Mouse (Mus musculus) MEL (cell line): ENCODE measurements around the gene Trip12. TPM values are rescaled to one million over a fixed set of nuclear protein-coding genes. Genes with fewer than 3 reads are reported as not detected.

Experiments used
- DNase-seq: peaks from one replicate; pipeline ENCODE4 v3.0.0; 2011; ENCODE audit warnings: low read depth, low spot score
- H3K27ac ChIP-seq: 2 replicates; pipeline ENCODE4 v1.5.1; 2012; ENCODE audit warnings: low read depth, mild to moderate bottlenecking, control low read depth, low read length, moderate library complexity; ENCODE audit not compliant: control insufficient read depth
- H3K27me3 ChIP-seq, 2 experiments: fragments of 150-350 bp in 1 of 2; sonication (generic) in 1 of 2; 2 replicates each; pipeline ENCODE4 v1.6.1; 2012; ENCODE audit warnings: low read length in 2 of 2, mild to moderate bottlenecking in 2 of 2, improper control_type of control experiment in 1 of 2, moderate library complexity in 1 of 2; ENCODE audit not compliant: insufficient read depth in 2 of 2, control insufficient read depth in 1 of 2
- H3K36me3 ChIP-seq, 2 experiments: 2 replicates each; pipeline ENCODE4 v1.6.1; 2012 to 2014; ENCODE audit warnings: low read length in 2 of 2, improper control_type of control experiment in 1 of 2, inconsistent platforms in 1 of 2, mild to moderate bottlenecking in 1 of 2; ENCODE audit not compliant: insufficient read depth in 2 of 2, control insufficient read depth in 1 of 2
- H3K4me1 ChIP-seq, 2 experiments: fragments of 150-350 bp in 1 of 2; sonication (generic) in 1 of 2; 2 replicates each; pipeline ENCODE4 v1.6.1; 2012; ENCODE audit warnings: low read length in 2 of 2, improper control_type of control experiment in 1 of 2, mild to moderate bottlenecking in 1 of 2; ENCODE audit not compliant: insufficient read depth in 2 of 2, control insufficient read depth in 1 of 2
- H3K4me3 ChIP-seq, 2 experiments: fragments of 150-350 bp in 1 of 2; sonication (generic) in 1 of 2; 2 replicates each; pipeline ENCODE4 v1.5.1; 2012; ENCODE audit warnings: low read depth in 2 of 2, low read length in 2 of 2, mild to moderate bottlenecking in 2 of 2, moderate library complexity in 2 of 2, control low read depth in 1 of 2, improper control_type of control experiment in 1 of 2; ENCODE audit not compliant: control insufficient read depth in 1 of 2, insufficient read depth in 1 of 2
- H3K79me2 ChIP-seq: 2 replicates; pipeline ENCODE4 v1.6.1; 2012; ENCODE audit warnings: mild to moderate bottlenecking, low read length, moderate library complexity; ENCODE audit not compliant: control insufficient read depth, poor library complexity, insufficient read depth
- H3K9ac ChIP-seq: 2 replicates; pipeline ENCODE4 v1.6.1; 2012; ENCODE audit warnings: low read depth, mild to moderate bottlenecking, control low read depth, low read length, moderate library complexity; ENCODE audit not compliant: control insufficient read depth, poor library complexity, severe bottlenecking
- H3K9me3 ChIP-seq: fragments of 150-350 bp; sonication (generic); replicated peaks from 2 replicates; pipeline ENCODE4 v1.6.1; 2012; ENCODE audit warnings: mild to moderate bottlenecking, low read length, improper control_type of control experiment, moderate library complexity; ENCODE audit not compliant: insufficient read depth
- CTCF ChIP-seq, 3 experiments: IDR thresholded peaks in 2 of 3; conservative IDR thresholded peaks in 1 of 3; 2 replicates each; pipeline ENCODE4 v1.5.1; 2011 to 2012; ENCODE audit warnings: low read length in 3 of 3, low read depth in 2 of 3, mild to moderate bottlenecking in 2 of 3, improper control_type of control experiment in 1 of 3, inconsistent platforms in 1 of 3, mixed read lengths in 1 of 3, moderate library complexity in 1 of 3; ENCODE audit not compliant: control insufficient read depth in 1 of 3, insufficient read depth in 1 of 3, poor library complexity in 1 of 3, severe bottlenecking in 1 of 3
- E2F4 ChIP-seq: IDR thresholded peaks from 2 replicates; pipeline ENCODE4 v1.6.1; 2011; ENCODE audit warnings: low read depth, low read length, improper control_type of control experiment, borderline replicate concordance
- ETS1 ChIP-seq: IDR thresholded peaks from 2 replicates; pipeline ENCODE4 v1.6.1; 2012; ENCODE audit warnings: low read depth, mild to moderate bottlenecking, inconsistent platforms, low read length, improper control_type of control experiment, moderate library complexity
- GABPA ChIP-seq: IDR thresholded peaks from 2 replicates; pipeline ENCODE4 v1.6.1; 2012; ENCODE audit warnings: low read depth, mild to moderate bottlenecking, inconsistent platforms, low read length, improper control_type of control experiment, moderate library complexity
- GATA1 ChIP-seq: IDR thresholded peaks from 2 replicates; pipeline ENCODE4 v1.6.1; 2011; ENCODE audit warnings: low read depth, low read length, improper control_type of control experiment
- KAT2A ChIP-seq: conservative IDR thresholded peaks from 2 replicates; pipeline ENCODE4 v1.6.1; 2012; ENCODE audit warnings: low read depth, low read length, improper control_type of control experiment, inconsistent platforms
- MAFK ChIP-seq: IDR thresholded peaks from 2 replicates; pipeline ENCODE4 v1.6.1; 2011; ENCODE audit warnings: low read depth, mild to moderate bottlenecking, low read length, improper control_type of control experiment, borderline replicate concordance
- MAZ ChIP-seq: IDR thresholded peaks from 2 replicates; pipeline ENCODE4 v1.6.1; 2012; ENCODE audit warnings: low read depth, mild to moderate bottlenecking, inconsistent platforms, low read length, improper control_type of control experiment
- MXI1 ChIP-seq: IDR thresholded peaks from 2 replicates; pipeline ENCODE4 v1.6.1; 2011; ENCODE audit warnings: mild to moderate bottlenecking, low read depth, low read length, improper control_type of control experiment
- MYB ChIP-seq: IDR thresholded peaks from 2 replicates; pipeline ENCODE4 v1.6.1; 2011; ENCODE audit warnings: mild to moderate bottlenecking, low read depth, low read length, improper control_type of control experiment
- MYC ChIP-seq: IDR thresholded peaks from 2 replicates; pipeline ENCODE4 v1.6.1; 2011; ENCODE audit warnings: low read depth, mild to moderate bottlenecking, low read length, improper control_type of control experiment, moderate library complexity
- NELFE ChIP-seq: IDR thresholded peaks from 2 replicates; pipeline ENCODE4 v1.6.1; 2011; ENCODE audit warnings: low read depth, low read length, improper control_type of control experiment
- POLR2A ChIP-seq, 2 experiments: IDR thresholded peaks; 2 replicates each; pipeline ENCODE4 v1.6.1; 2011 to 2012; ENCODE audit warnings: low read length in 2 of 2, mild to moderate bottlenecking in 2 of 2, control low read depth in 1 of 2, improper control_type of control experiment in 1 of 2, low read depth in 1 of 2, moderate library complexity in 1 of 2; ENCODE audit not compliant: control insufficient read depth in 1 of 2, insufficient read depth in 1 of 2, poor library complexity in 1 of 2
- POLR2AphosphoS2 ChIP-seq: IDR thresholded peaks from 2 replicates; pipeline ENCODE4 v1.6.1; 2011; ENCODE audit warnings: low read length, improper control_type of control experiment
- POLR2AphosphoS5 ChIP-seq: IDR thresholded peaks from 2 replicates; pipeline ENCODE4 v1.6.1; 2012; ENCODE audit warnings: low read depth, borderline replicate concordance, mild to moderate bottlenecking, inconsistent platforms, low read length, moderate library complexity, mixed read lengths
- RAD21 ChIP-seq: IDR thresholded peaks from 2 replicates; pipeline ENCODE4 v1.6.1; 2011; ENCODE audit warnings: mild to moderate bottlenecking, low read depth, low read length, improper control_type of control experiment
- RCOR1 ChIP-seq: IDR thresholded peaks from 2 replicates; pipeline ENCODE4 v1.6.1; 2012; ENCODE audit warnings: low read depth, mild to moderate bottlenecking, inconsistent platforms, low read length, improper control_type of control experiment
- SIN3A ChIP-seq: IDR thresholded peaks from 2 replicates; pipeline ENCODE4 v1.6.1; 2012; ENCODE audit warnings: low read length, improper control_type of control experiment, inconsistent platforms
- SMC3 ChIP-seq: IDR thresholded peaks from 2 replicates; pipeline ENCODE4 v1.6.1; 2011; ENCODE audit warnings: low read depth, low read length, improper control_type of control experiment
- TAL1 ChIP-seq: IDR thresholded peaks from 2 replicates; pipeline ENCODE4 v1.6.1; 2012; ENCODE audit warnings: mild to moderate bottlenecking, inconsistent platforms, low read length, moderate library complexity, mixed read lengths
- UBTF ChIP-seq: IDR thresholded peaks from 2 replicates; pipeline ENCODE4 v1.6.1; 2012; ENCODE audit warnings: low read depth, mild to moderate bottlenecking, inconsistent platforms, low read length, improper control_type of control experiment, moderate library complexity, borderline replicate concordance; ENCODE audit not compliant: insufficient read depth
- USF1 ChIP-seq: IDR thresholded peaks from 2 replicates; pipeline ENCODE4 v1.6.1; 2014; ENCODE audit warnings: low read depth, mild to moderate bottlenecking, inconsistent platforms, low read length, improper control_type of control experiment, moderate library complexity
- USF2 ChIP-seq, 2 experiments: IDR thresholded peaks; 2 replicates each; pipeline ENCODE4 v1.6.1; 2011 to 2012; ENCODE audit warnings: improper control_type of control experiment in 2 of 2, low read length in 2 of 2, borderline replicate concordance in 1 of 2, inconsistent platforms in 1 of 2, low read depth in 1 of 2, mild to moderate bottlenecking in 1 of 2; ENCODE audit not compliant: insufficient read depth in 1 of 2
- ZC3H11A ChIP-seq: IDR thresholded peaks from 2 replicates; pipeline ENCODE4 v1.6.1; 2012; ENCODE audit warnings: low read depth, mild to moderate bottlenecking, inconsistent platforms, low read length, improper control_type of control experiment
- ZKSCAN1 ChIP-seq: IDR thresholded peaks from 2 replicates; pipeline ENCODE4 v1.6.1; 2012; ENCODE audit warnings: low read depth, mild to moderate bottlenecking, inconsistent platforms, low read length, improper control_type of control experiment, moderate library complexity
- polyA plus RNA-seq, 2 experiments: library from polyadenylated mRNA; stranded (reverse) in 1 of 2; unstranded in 1 of 2; fragments of >175 nt in 1 of 2; fragments of >200 nt in 1 of 2; gene quantifications; 2 replicates each; pipeline versions ENCODE4 v1.2.1 to v1.2.4; 2012; ENCODE audit warnings: low replicate concordance in 2 of 2, low read depth in 1 of 2; ENCODE audit not compliant: insufficient read length in 2 of 2, insufficient read depth in 1 of 2, missing spikeins in 1 of 2
- total RNA-seq: library from RNA; depleted of rRNA; stranded (reverse); fragments of 300-350 nt; gene quantifications from 2 replicates; pipeline ENCODE4 v1.2.3, GENCODE M21; 2012

Trip12 gene
- total and polyA plus RNA-seq, 3 experiments, result 94.3 to 134 (median 133) TPM

GRCm38 (mm10) chr1:84868841-84869240 lies 28.5 kb upstream of the Trip12 start:
- H3K27me3 ChIP-seq, result no peaks in the 10 kb centered on the region
- no peak overlapping the region for H3K9ac ChIP-seq
- no peak for DNase-seq
- H3K27ac ChIP-seq, result no peak overlapping the region
- no peaks in the 10 kb centered on the region; a peak in 1 of 4 replicates for H3K4me1 ChIP-seq
- no peaks in the 10 kb centered on the region for H3K79me2 ChIP-seq
- H3K9me3 ChIP-seq, result no peaks in the 10 kb centered on the region
- H3K4me3 ChIP-seq, result no peak overlapping the region
- no peak for TF ChIP-seq POLR2A (IDR thresholded peaks at IDR 0.05; ENCODE audit: control insufficient read depth in 1 of 2, insufficient read depth in 1 of 2, low read depth in 1 of 2, low read length in 2 of 2, poor library complexity in 1 of 2)
- TF ChIP-seq, all 39 proteins: peak for 0
- H3K36me3 ChIP-seq, result no peaks in the 10 kb centered on the region

DNA sequence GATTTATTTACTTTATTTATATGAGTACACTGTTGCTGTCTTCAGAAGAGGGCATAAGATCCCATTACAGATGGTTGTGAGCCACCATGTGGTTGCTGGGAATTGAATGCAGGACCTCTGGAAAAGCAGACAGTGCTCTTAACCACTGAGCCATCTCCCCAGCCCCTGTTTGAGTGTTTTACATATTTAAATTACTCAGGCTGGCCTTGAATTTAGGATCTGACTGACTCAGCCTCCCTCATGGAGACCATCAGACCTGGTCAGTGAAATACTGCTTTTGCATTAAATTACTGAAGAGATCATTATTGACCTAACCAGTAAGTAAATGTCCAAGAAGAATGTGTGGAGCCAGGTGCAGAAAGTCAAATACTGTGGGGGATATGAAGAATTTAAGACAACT lies 28.0 kb upstream of the Trip12 start:
- no peak for DNase-seq
- no peak overlapping the region for H3K4me3 ChIP-seq
- TF ChIP-seq GATA1, result no peak
- no peak for TF ChIP-seq TAL1
- TF ChIP-seq E2F4, result no peak
- TF ChIP-seq USF1, result no peak
- TF ChIP-seq POLR2AphosphoS5, result no peak
- TF ChIP-seq MAFK, result no peak
- no peak for TF ChIP-seq ETS1
- no peak for TF ChIP-seq CTCF (IDR thresholded peaks at IDR 0.05 in 2 of 3, conservative IDR thresholded peaks at IDR 0.05 in 1 of 3; ENCODE audit: control insufficient read depth in 1 of 3, insufficient read depth in 1 of 3, low read depth in 2 of 3, low read length in 3 of 3, poor library complexity in 1 of 3, severe bottlenecking in 1 of 3)
- TF ChIP-seq NELFE, result no peak
- no peak for TF ChIP-seq MXI1
- TF ChIP-seq GABPA, result no peak
- no peaks in the 10 kb centered on the region for H3K36me3 ChIP-seq
- no peaks in the 10 kb centered on the region for H3K79me2 ChIP-seq
- no peaks in the 10 kb centered on the region for H3K27me3 ChIP-seq
- no peak overlapping the region for H3K27ac ChIP-seq
- no peaks in the 10 kb centered on the region; a peak in 1 of 4 replicates for H3K4me1 ChIP-seq
- no peak overlapping the region for H3K9ac ChIP-seq
- H3K9me3 ChIP-seq, result no peaks in the 10 kb centered on the region

DNA sequence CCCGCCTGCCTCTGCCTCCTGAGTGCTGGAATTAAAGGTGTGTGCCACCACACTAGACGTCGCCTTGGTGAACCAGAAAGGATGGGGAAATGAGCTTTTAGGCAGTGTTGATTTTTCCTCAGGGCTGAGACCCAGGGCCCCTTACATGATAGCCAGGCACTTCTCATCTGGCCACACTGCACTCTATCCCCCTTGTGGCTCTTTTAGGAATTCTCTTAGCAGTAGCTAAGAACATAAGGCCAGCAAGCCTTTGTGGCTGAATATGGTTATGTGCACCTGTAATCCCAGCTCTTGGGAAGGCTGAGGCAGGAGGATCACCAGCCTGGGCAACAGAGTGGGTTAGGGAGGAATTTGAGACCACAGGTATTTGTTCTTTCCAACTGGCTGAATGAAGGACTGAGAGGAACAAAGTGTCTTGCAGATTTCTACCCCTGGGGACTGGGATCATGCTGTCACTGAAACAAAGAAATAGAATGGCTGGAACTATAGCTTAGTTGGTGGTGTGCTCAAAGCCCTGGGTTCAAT lies 26.5 kb upstream of the Trip12 start:
- H3K4me1 ChIP-seq, result no peaks in the 10 kb centered on the region; a peak in 1 of 4 replicates
- TF ChIP-seq RAD21 (no peak; the same call in 1 of the 2 replicates), GABPA (no peak), CTCF (IDR thresholded peaks at IDR 0.05 in 2 of 3, conservative IDR thresholded peaks at IDR 0.05 in 1 of 3; ENCODE audit: control insufficient read depth in 1 of 3, insufficient read depth in 1 of 3, low read depth in 2 of 3, low read length in 3 of 3, poor library complexity in 1 of 3, severe bottlenecking in 1 of 3) (no peak), E2F4 (no peak), POLR2AphosphoS2 (no peak), USF2 (IDR thresholded peaks at IDR 0.05; ENCODE audit: borderline replicate concordance in 1 of 2, insufficient read depth in 1 of 2, low read depth in 1 of 2, low read length in 2 of 2) (no peak), MAZ (no peak), MYB (no peak), ZC3H11A (no peak), SIN3A (no peak), UBTF (no peak), SMC3 (no peak), ZKSCAN1 (no peak), MYC (no peak), RCOR1 (no peak), KAT2A (no peak)
- DNase-seq, result no peak
- H3K27ac ChIP-seq, result no peak overlapping the region
- no peaks in the 10 kb centered on the region for H3K36me3 ChIP-seq
- no peaks in the 10 kb centered on the region for H3K79me2 ChIP-seq
- no peaks in the 10 kb centered on the region for H3K9me3 ChIP-seq
- no peak overlapping the region for H3K4me3 ChIP-seq
- no peak overlapping the region for H3K9ac ChIP-seq
- H3K27me3 ChIP-seq, result no peaks in the 10 kb centered on the region
